Mouse (Mus musculus) myocyte (in vitro differentiated cells): ENCODE measurements around the gene Cflar.

Experiments
- CEBPB ChIP-seq: IDR thresholded peaks from 2 replicates; pipeline ENCODE4 v1.6.1; 2011; ENCODE audit warnings: mild to moderate bottlenecking, moderate library complexity; ENCODE audit not compliant: poor library complexity, insufficient read depth, severe bottlenecking
- E2F4 ChIP-seq: IDR thresholded peaks from one replicate; pipeline ENCODE4 v1.6.1; 2011; ENCODE audit warnings: mild to moderate bottlenecking, control low read depth, moderate library complexity; ENCODE audit not compliant: insufficient read depth
- MAX ChIP-seq: IDR thresholded peaks from one replicate; pipeline ENCODE4 v1.6.1; 2011; ENCODE audit warnings: low read depth, mild to moderate bottlenecking, control low read depth
- MYOD1 ChIP-seq, 3 experiments: IDR thresholded peaks; one replicate each; pipeline ENCODE4 v1.6.1; 2011; ENCODE audit warnings: control low read depth in 2 of 3, low read depth in 2 of 3, mild to moderate bottlenecking in 2 of 3, moderate library complexity in 1 of 3; ENCODE audit not compliant: insufficient read length in 2 of 3, control insufficient read depth in 1 of 3
- MYOG ChIP-seq, 3 experiments: IDR thresholded peaks; one replicate each; pipeline ENCODE4 v1.6.1; 2011; ENCODE audit warnings: control low read depth in 2 of 3, low read depth in 2 of 3, mild to moderate bottlenecking in 2 of 3; ENCODE audit not compliant: insufficient read length in 2 of 3, control insufficient read depth in 1 of 3, insufficient read depth in 1 of 3
- POLR2A ChIP-seq: IDR thresholded peaks from one replicate; pipeline ENCODE4 v1.6.1; 2011; ENCODE audit warnings: low read depth, mild to moderate bottlenecking, control low read depth, moderate library complexity; ENCODE audit not compliant: insufficient read length
- POLR2AphosphoS2 ChIP-seq: IDR thresholded peaks from one replicate; pipeline ENCODE4 v1.6.1; 2011; ENCODE audit warnings: low read depth, control low read depth; ENCODE audit not compliant: insufficient read length
- REST ChIP-seq: IDR thresholded peaks from one replicate; pipeline ENCODE4 v1.6.1; 2011; ENCODE audit warnings: mild to moderate bottlenecking, control low read depth, moderate library complexity; ENCODE audit not compliant: insufficient read depth, insufficient read length
- SRF ChIP-seq: IDR thresholded peaks from one replicate; pipeline ENCODE4 v1.6.1; 2011; ENCODE audit warnings: low read depth; ENCODE audit not compliant: control insufficient read depth, insufficient read length
- TCF12 ChIP-seq: IDR thresholded peaks from one replicate; pipeline ENCODE4 v1.6.1; 2011; ENCODE audit warnings: mild to moderate bottlenecking, control low read depth; ENCODE audit not compliant: poor library complexity, insufficient read depth, severe bottlenecking
- TCF3 ChIP-seq: IDR thresholded peaks from one replicate; pipeline ENCODE4 v1.6.1; 2011; ENCODE audit warnings: low read depth, control low read depth; ENCODE audit not compliant: insufficient read length
- USF1 ChIP-seq: IDR thresholded peaks from one replicate; pipeline ENCODE4 v1.6.1; 2011; ENCODE audit warnings: low read depth, mild to moderate bottlenecking, control low read depth, moderate library complexity

DNA sequence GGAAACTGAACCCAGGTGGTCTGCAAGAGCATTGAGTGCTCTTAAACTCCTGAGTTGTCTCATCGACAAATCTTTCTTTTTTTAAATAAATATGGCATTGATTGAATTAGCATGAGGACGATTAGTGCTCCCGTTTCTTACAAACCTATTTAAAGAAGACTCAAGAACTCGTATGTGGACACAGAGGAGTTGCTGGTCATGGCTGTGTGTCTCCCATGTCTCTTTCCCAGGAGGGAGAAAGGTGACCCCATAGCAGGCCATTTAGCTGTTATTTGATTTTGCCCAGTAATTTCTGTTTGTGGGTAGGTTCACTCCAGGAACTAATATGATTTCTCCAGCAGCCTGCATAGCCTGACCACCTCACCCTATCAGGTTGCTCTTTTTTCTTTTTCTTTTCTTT, 85.5 kb downstream of the Cflar start:
- no peak for TF ChIP-seq POLR2A
- TF ChIP-seq POLR2AphosphoS2 = no peak
- TF ChIP-seq USF1 = no peak
- TF ChIP-seq E2F4 = no peak
- TF ChIP-seq TCF12 = no peak
- no peak for TF ChIP-seq MAX
- no peak for TF ChIP-seq REST
- no peak for TF ChIP-seq MYOD1 (IDR thresholded peaks at IDR 0.05; ENCODE audit: control insufficient read depth in 1 of 3, insufficient read length in 2 of 3, low read depth in 2 of 3)
- no peak for TF ChIP-seq TCF3
- no peak for TF ChIP-seq CEBPB
- TF ChIP-seq MYOG (IDR thresholded peaks at IDR 0.05; ENCODE audit: control insufficient read depth in 1 of 3, insufficient read depth in 1 of 3, insufficient read length in 2 of 3, low read depth in 2 of 3) = no peak
- TF ChIP-seq SRF = no peak
